Mouse (Mus musculus): ENCODE data around the gene Nap1l1. TPM values are rescaled to one million over a fixed set of nuclear protein-coding genes. Genes with fewer than 3 reads are reported as not detected.

The Nap1l1 gene
- polyA plus RNA-seq, 1 experiment from 2014 or later: 343 TPM

Other genes starting within 250 kb of the Nap1l1 start
- 5.4 and 6.7 TPM in 2 replicates for gene Bbs10, start 174.5 kb upstream of the Nap1l1 start, polyA plus RNA-seq (2016; fragmentation: Nextera tagmentation; extraction: Ambion mirVana)
- gene Phlda1, start 33.1 kb downstream of the Nap1l1 start, polyA plus RNA-seq (2016; fragmentation: Nextera tagmentation; extraction: Ambion mirVana): 19.8 and 20.1 TPM in 2 replicates